11 mouse cellular contexts compared by ENCODE assay signal in the genomic region with DNA sequence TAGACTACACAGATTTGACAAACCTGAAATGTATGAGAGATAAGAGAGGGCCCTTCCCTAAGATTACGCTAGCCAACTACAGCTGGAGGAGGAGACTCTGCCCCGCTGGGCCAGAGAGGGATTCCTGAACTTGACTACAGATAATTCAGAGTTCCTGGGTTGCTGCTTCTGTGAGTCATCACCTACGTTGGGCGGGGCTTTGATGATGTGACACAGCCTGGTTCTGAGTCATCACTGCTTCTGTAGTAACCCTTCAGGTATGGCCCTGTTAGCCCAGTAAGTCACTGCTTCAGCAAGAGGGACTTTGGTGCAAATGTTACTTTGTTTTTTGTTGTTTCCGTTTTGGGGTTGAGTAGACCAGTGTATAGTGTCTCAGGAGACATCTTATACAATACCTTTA. TPM values are rescaled to one million over a fixed set of nuclear protein-coding genes. Genes with fewer than 3 reads are reported as not detected.
DNase-seq lines count a peak whose midpoint lies in the region; ATAC-seq lines count a peak whose summit lies in the region.
"Had no signal": no experiment of that assay in that cellular context is flagged by ENCODE, and none has a peak within 500 bp of the region (broad histone marks: within the 10 kb centered on the region; RNA-seq: fewer than 3 reads in every experiment).

No protein-coding gene starts in this region.

- no peaks in the 10 kb centered on the region for H3K4me1 ChIP-seq in intestine, embryonic 16.5 days (ENCODE audit: control insufficient read depth, insufficient read depth, low read length)
- no peaks in the 10 kb centered on the region for H3K4me1 ChIP-seq in midbrain, embryonic 14.5 days (ENCODE audit: control insufficient read depth, insufficient read depth, low read length)
- no peaks in the 10 kb centered on the region for H3K4me1 ChIP-seq in forebrain, embryonic 13.5 days
- H3K4me1 ChIP-seq: midbrain, embryonic 12.5 days had no signal

- no peak overlapping the region for H3K4me3 ChIP-seq in intestine, embryonic 16.5 days (ENCODE audit: low read length)
- H3K4me3 ChIP-seq in midbrain, embryonic 14.5 days (replicated peaks; ENCODE audit: low read depth, low read length): no peak overlapping the region
- no peak overlapping the region for H3K4me3 ChIP-seq in forebrain, embryonic 13.5 days
- H3K4me3 ChIP-seq: heart, adult 2 months; midbrain, embryonic 12.5 days had no signal

- H3K4me2 ChIP-seq in intestine, embryonic 16.5 days (ENCODE audit: low read depth, low read length): no peak overlapping the region
- no peak overlapping the region for H3K4me2 ChIP-seq in midbrain, embryonic 14.5 days (ENCODE audit: low read length)
- no peak overlapping the region for H3K4me2 ChIP-seq in forebrain, embryonic 13.5 days
- H3K4me2 ChIP-seq: midbrain, embryonic 12.5 days had no signal

- WGBS in intestine, embryonic 16.5 days: 61% methylated on average over 5 of the region's 5 CpGs
- WGBS in midbrain, embryonic 14.5 days: 89% methylated on average over 5 of the region's 5 CpGs
- 90% methylated on average over 5 of the region's 5 CpGs for WGBS in forebrain, embryonic 13.5 days

- H3K27me3 ChIP-seq in intestine, embryonic 16.5 days (replicated peaks; ENCODE audit: control insufficient read depth, insufficient read depth, low read length): no peaks in the 10 kb centered on the region
- H3K27me3 ChIP-seq in midbrain, embryonic 14.5 days (ENCODE audit: control insufficient read depth, insufficient read depth, low read length): no peaks in the 10 kb centered on the region
- H3K27me3 ChIP-seq in forebrain, embryonic 13.5 days: no peaks in the 10 kb centered on the region
- H3K27me3 ChIP-seq: midbrain, embryonic 12.5 days had no signal

- no peak overlapping the region for H3K9ac ChIP-seq in intestine, embryonic 16.5 days (ENCODE audit: low read depth, low read length)
- no peak overlapping the region for H3K9ac ChIP-seq in midbrain, embryonic 14.5 days (replicated peaks; ENCODE audit: low read length)
- no peak overlapping the region for H3K9ac ChIP-seq in forebrain, embryonic 13.5 days
- H3K9ac ChIP-seq: midbrain, embryonic 12.5 days had no signal

- H3K27ac ChIP-seq in intestine, embryonic 16.5 days (ENCODE audit: low read length): no peak overlapping the region
- H3K27ac ChIP-seq in midbrain, embryonic 14.5 days (replicated peaks; ENCODE audit: low read depth, low read length): no peak overlapping the region
- H3K27ac ChIP-seq in forebrain, embryonic 13.5 days: no peak overlapping the region
- H3K27ac ChIP-seq: heart, adult 2 months; midbrain, embryonic 12.5 days had no signal

- ATAC-seq in intestine, embryonic 16.5 days: peak; percentile 91
- no peak for ATAC-seq in midbrain, embryonic 14.5 days (ENCODE audit: low FRiP score, low TSS enrichment)
- ATAC-seq in frontal cortex, adult (ENCODE audit: low TSS enrichment): no peak
- no peak for ATAC-seq in forebrain, embryonic 13.5 days

- no peaks in the 10 kb centered on the region for H3K36me3 ChIP-seq in intestine, embryonic 16.5 days (ENCODE audit: control insufficient read depth, insufficient read depth, low read length)
- no peaks in the 10 kb centered on the region for H3K36me3 ChIP-seq in midbrain, embryonic 14.5 days (ENCODE audit: control insufficient read depth, insufficient read depth, low read length)
- H3K36me3 ChIP-seq in forebrain, embryonic 13.5 days (ENCODE audit: poor library complexity, severe bottlenecking): no peaks in the 10 kb centered on the region
- H3K36me3 ChIP-seq: midbrain, embryonic 12.5 days had no signal

- no peaks in the 10 kb centered on the region for H3K9me3 ChIP-seq in intestine, embryonic 16.5 days (ENCODE audit: control insufficient read depth, low read length)
- H3K9me3 ChIP-seq in midbrain, embryonic 14.5 days (ENCODE audit: control insufficient read depth, low read length): no peaks in the 10 kb centered on the region
- H3K9me3 ChIP-seq in forebrain, embryonic 13.5 days (replicated peaks): no peaks in the 10 kb centered on the region
- H3K9me3 ChIP-seq: midbrain, embryonic 12.5 days had no signal

- peak; percentile 92 for DNase-seq in heart, adult 11 months
- no peak for DNase-seq in heart, postnatal 25 days (ENCODE audit: low spot score)
- DNase-seq in CD4-positive, CD25-positive, alpha-beta regulatory T cell, adult 2 months (ENCODE audit: low read depth, low spot score): peak; percentile 64
- DNase-seq in adrenal gland, postnatal 36 days: peak; percentile 85 to 89
- DNase-seq in midbrain, embryonic 14.5 days: no peak
- DNase-seq: right cerebral cortex, postnatal 25 days had no signal

- intact Hi-C loops in heart, postnatal 25 days (cut with DNase I): no loop called here

RNA-seq across cellular contexts. Expression of a gene that starts 42.9 kb away (rescaled TPM):
- 1 to 10 TPM; 4.2 to 4.9 TPM for total RNA-seq in heart, postnatal 25 days (2021)
- total RNA-seq in adrenal gland, postnatal 36 days (2021): 10 to 100 TPM; 50.6 to 53.1 TPM
- 5.3 and 5.7 TPM in 2 replicates for polyA plus RNA-seq in intestine, embryonic 16.5 days (2015; fragmentation: Nextera tagmentation; extraction: Ambion mirVana)
- 6.2 and 8.1 TPM in 2 replicates for polyA plus RNA-seq in midbrain, embryonic 14.5 days (2014; fragmentation: Nextera tagmentation; extraction: Ambion mirVana)
- 12.9 and 13.4 TPM in 2 replicates for polyA plus RNA-seq in forebrain, embryonic 13.5 days (2015; fragmentation: Nextera tagmentation; extraction: Ambion mirVana)

Comparison
In these comparisons a context has a peak if more than half of its experiments do, and no peak if none do; other contexts are left out.
1. DNase-seq: peak in heart, adult 11 months (single experiment), CD4-positive, CD25-positive, alpha-beta regulatory T cell, adult 2 months (single experiment) and adrenal gland, postnatal 36 days (2 of 2); none in heart, postnatal 25 days (single experiment) and midbrain, embryonic 14.5 days (single experiment).